Mouse (Mus musculus): ENCODE results near the gene Rest. TPM values are rescaled to one million over a fixed set of nuclear protein-coding genes. Genes with fewer than 3 reads are reported as not detected.

The Rest gene
- polyA plus RNA-seq, 1 experiment from 2014 or later: 55.9 TPM

DNA sequence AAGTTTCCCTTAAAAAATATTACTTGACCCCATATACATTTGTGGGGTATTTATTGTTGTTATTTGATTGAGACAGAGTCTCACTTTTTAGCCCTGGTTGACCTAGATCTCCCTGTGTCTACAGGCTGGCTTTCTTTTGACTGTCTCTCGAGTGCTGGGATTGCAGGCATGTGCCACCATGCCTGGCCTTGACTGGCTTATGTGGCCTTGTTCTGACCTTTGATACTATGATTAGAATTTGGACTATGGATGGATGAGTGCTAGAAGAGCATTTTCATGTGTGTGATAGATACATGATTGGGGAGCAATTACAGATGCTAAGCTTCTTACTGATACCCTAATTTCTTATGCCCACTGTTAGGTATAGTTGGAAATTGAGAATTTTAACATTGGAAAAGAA is 59.6 kb downstream of the Rest start:
- H3K4me1 ChIP-seq: no peaks in the 10 kb centered on the region
- peaks cover 91% of the 10 kb centered on the region for H3K36me3 ChIP-seq
- H3K9me3 ChIP-seq: no peaks in the 10 kb centered on the region
- 81% methylated on average over 1 of the region's 1 CpGs for WGBS
- no peaks in the 10 kb centered on the region for H3K27me3 ChIP-seq
- H3K4me3 ChIP-seq: no peak overlapping the region
- no peak for ATAC-seq (ENCODE audit: insufficient number of reproducible peaks, insufficient read depth, low FRiP score, low TSS enrichment, low read depth)
- H3K4me2 ChIP-seq: no peak overlapping the region
- H3K9ac ChIP-seq: no peak overlapping the region
- H3K27ac ChIP-seq: no peak overlapping the region

DNA sequence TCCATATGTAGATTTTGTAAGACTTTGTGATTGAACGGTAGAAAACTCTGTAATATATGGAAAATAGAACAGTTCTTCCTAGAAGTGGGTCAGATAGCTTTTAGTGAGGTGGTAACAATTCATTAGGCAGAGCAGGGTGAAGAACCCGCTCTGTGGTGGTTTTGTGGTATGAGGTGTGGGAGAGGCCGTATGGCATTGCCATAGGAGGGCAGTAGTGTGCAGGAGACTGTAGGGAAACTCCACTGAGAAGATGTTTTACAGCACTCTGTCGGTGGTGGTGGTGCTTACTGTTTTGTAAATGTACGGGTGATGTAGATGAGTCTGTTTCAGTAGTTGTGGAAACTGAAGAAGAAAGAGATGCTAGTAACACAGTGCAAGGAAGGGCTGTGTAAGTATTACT is 64.9 kb downstream of the Rest start:
- WGBS: 77% methylated on average over 5 of the region's 5 CpGs
- H3K4me2 ChIP-seq: no peak overlapping the region
- H3K27me3 ChIP-seq: no peaks in the 10 kb centered on the region
- H3K4me3 ChIP-seq: no peak overlapping the region
- H3K9me3 ChIP-seq: no peaks in the 10 kb centered on the region
- H3K9ac ChIP-seq: no peak overlapping the region
- H3K36me3 ChIP-seq: peaks cover 87% of the 10 kb centered on the region
- ATAC-seq (ENCODE audit: insufficient number of reproducible peaks, insufficient read depth, low FRiP score, low TSS enrichment, low read depth): no peak
- H3K4me1 ChIP-seq: no peaks in the 10 kb centered on the region
- no peak overlapping the region for H3K27ac ChIP-seq

Small RNAs within 50 kb of the gene (microRNA-seq; reads per million reads assigned to microRNA genes)
- not detected for gene Mir5098

Other genes starting within 250 kb of the Rest start
- 0.11 and 0.41 TPM in 2 replicates for gene Thegl, start 249.5 kb upstream of the Rest start, polyA plus RNA-seq (2015; fragmentation: Nextera tagmentation; extraction: Ambion mirVana)
- gene Hopx, start 150.4 kb upstream of the Rest start, polyA plus RNA-seq (2015; fragmentation: Nextera tagmentation; extraction: Ambion mirVana): 0.29 and 0.30 TPM in 2 replicates
- gene Spink2, start 54.0 kb upstream of the Rest start, polyA plus RNA-seq (2015; fragmentation: Nextera tagmentation; extraction: Ambion mirVana): 0.72 and 0.91 TPM in 2 replicates
- 29.1 and 30.5 TPM in 2 replicates for gene Noa1, start 44.6 kb downstream of the Rest start, polyA plus RNA-seq (2015; fragmentation: Nextera tagmentation; extraction: Ambion mirVana)
- 63.3 and 67.3 TPM in 2 replicates for gene Polr2b, start 44.7 kb downstream of the Rest start, polyA plus RNA-seq (2015; fragmentation: Nextera tagmentation; extraction: Ambion mirVana)
- 32.4 and 37.7 TPM in 2 replicates for gene Igfbp7, start 142.6 kb downstream of the Rest start, polyA plus RNA-seq (2015; fragmentation: Nextera tagmentation; extraction: Ambion mirVana)

Measured in embryonic facial prominence, embryonic 13.5 days (tissue).